Mouse (Mus musculus) ES-E14 (cell line): ENCODE results near the gene Nop16. TPM values are rescaled to one million over a fixed set of nuclear protein-coding genes. Genes with fewer than 3 reads are reported as not detected.

Experiments used
- DNase-seq: peaks from one replicate; pipeline ENCODE4 v3.0.0-alpha.2; 2013; ENCODE audit warnings: low read depth, low spot score
- H3K27ac ChIP-seq: 2 replicates; pipeline ENCODE4 v1.5.1; 2012; ENCODE audit warnings: low read depth, mild to moderate bottlenecking, low read length, moderate library complexity, mixed read lengths; ENCODE audit not compliant: poor library complexity, insufficient read depth, severe bottlenecking
- H3K36me3 ChIP-seq: 2 replicates; pipeline ENCODE4 v1.6.1; 2012; ENCODE audit warnings: mild to moderate bottlenecking, low read length, moderate library complexity, mixed read lengths; ENCODE audit not compliant: control insufficient read depth, poor library complexity, insufficient read depth, severe bottlenecking
- H3K4me1 ChIP-seq, 2 experiments: fragments of 150-350 bp in 1 of 2; sonication (generic) in 1 of 2; 2 replicates each; pipeline ENCODE4 v1.6.1; 2012; ENCODE audit warnings: low read length in 2 of 2, mild to moderate bottlenecking in 1 of 2, mixed read lengths in 1 of 2; ENCODE audit not compliant: control insufficient read depth in 2 of 2, insufficient read depth in 2 of 2, poor library complexity in 1 of 2
- H3K4me3 ChIP-seq, 2 experiments: fragments of 150-350 bp in 1 of 2; sonication (generic) in 1 of 2; 2 replicates each; pipeline ENCODE4 v1.5.1; 2012; ENCODE audit warnings: low read length in 2 of 2, low read depth in 1 of 2, mild to moderate bottlenecking in 1 of 2, mixed read lengths in 1 of 2; ENCODE audit not compliant: insufficient read depth in 1 of 2, poor library complexity in 1 of 2, severe bottlenecking in 1 of 2
- H3K9ac ChIP-seq: 2 replicates; pipeline ENCODE4 v1.6.1; 2012; ENCODE audit warnings: low read depth, mild to moderate bottlenecking, low read length, mixed read lengths; ENCODE audit not compliant: poor library complexity, insufficient read depth, severe bottlenecking
- H3K9me3 ChIP-seq: fragments of 150-350 bp; sonication (generic); 2 replicates; pipeline ENCODE4 v1.6.1; 2012; ENCODE audit warnings: low read depth, mild to moderate bottlenecking, low read length; ENCODE audit not compliant: control insufficient read depth, insufficient read depth
- CHD2 ChIP-seq: IDR thresholded peaks from 2 replicates; pipeline ENCODE4 v1.6.1; 2014; ENCODE audit warnings: mild to moderate bottlenecking, low read depth, low read length, inconsistent platforms
- HCFC1 ChIP-seq: IDR thresholded peaks from 2 replicates; pipeline ENCODE4 v1.6.1; 2012; ENCODE audit warnings: low read length, inconsistent platforms, borderline replicate concordance; ENCODE audit not compliant: insufficient read depth
- MAFK ChIP-seq: IDR thresholded peaks from 2 replicates; pipeline ENCODE4 v1.6.1; 2014; ENCODE audit warnings: mild to moderate bottlenecking, low read depth, low read length, inconsistent platforms; ENCODE audit not compliant: insufficient read depth
- ZC3H11A ChIP-seq: IDR thresholded peaks from 2 replicates; pipeline ENCODE4 v1.6.1; 2012; ENCODE audit warnings: low read depth, mild to moderate bottlenecking, inconsistent platforms, low read length, borderline replicate concordance
- ZNF384 ChIP-seq: IDR thresholded peaks from 2 replicates; pipeline ENCODE4 v1.6.1; 2012; ENCODE audit warnings: low read depth, low read length, inconsistent platforms
- in situ Hi-C, 2 experiments: fragments of 600-800 bp; cut with MboI; formaldehyde crosslinking; loops; one replicate each; pipeline ENCODE4 v1.15.1; 2025; ENCODE audit warnings: low sequenced_read_pairs in 2 of 2, inconsistent platforms in 1 of 2; ENCODE audit not compliant: unreplicated experiment in 2 of 2
- total RNA-seq: library from RNA; depleted of rRNA; stranded (reverse); fragments of 300-350 nt; gene quantifications from 2 replicates; pipeline ENCODE4 v1.2.3, GENCODE M21; 2012; rRNA removed

The Nop16 gene
- total RNA-seq, 1 experiment, result 65.5 TPM

GRCm38 (mm10) chr13:54556796-54557195 lies 33.1 kb downstream of the Nop16 start:
- Histone ChIP-seq H3K27ac (no peak overlapping the region), H3K9me3 (no peaks in the 10 kb centered on the region), H3K4me3 (no peak overlapping the region), H3K36me3 (peaks cover 60% of the 10 kb centered on the region), H3K4me1 (no peaks in the 10 kb centered on the region), H3K9ac (no peak overlapping the region)
- no peak for TF ChIP-seq ZNF384
- DNase-seq, result no peak
- in situ Hi-C loops, result no loop called here

GRCm38 (mm10) chr13:54556176-54556575 lies 33.7 kb downstream of the Nop16 start:
- H3K36me3 ChIP-seq, result peaks cover 59% of the 10 kb centered on the region
- in situ Hi-C loops, result no loop called here
- H3K9me3 ChIP-seq, result no peaks in the 10 kb centered on the region
- no peak overlapping the region for H3K9ac ChIP-seq
- no peak overlapping the region for H3K4me3 ChIP-seq
- no peak for TF ChIP-seq ZC3H11A
- no peak for TF ChIP-seq HCFC1
- TF ChIP-seq MAFK, result no peak
- no peak for TF ChIP-seq CHD2
- TF ChIP-seq ZNF384, result no peak
- no peak overlapping the region for H3K27ac ChIP-seq
- H3K4me1 ChIP-seq, result no peaks in the 10 kb centered on the region
- DNase-seq, result no peak

DNA sequence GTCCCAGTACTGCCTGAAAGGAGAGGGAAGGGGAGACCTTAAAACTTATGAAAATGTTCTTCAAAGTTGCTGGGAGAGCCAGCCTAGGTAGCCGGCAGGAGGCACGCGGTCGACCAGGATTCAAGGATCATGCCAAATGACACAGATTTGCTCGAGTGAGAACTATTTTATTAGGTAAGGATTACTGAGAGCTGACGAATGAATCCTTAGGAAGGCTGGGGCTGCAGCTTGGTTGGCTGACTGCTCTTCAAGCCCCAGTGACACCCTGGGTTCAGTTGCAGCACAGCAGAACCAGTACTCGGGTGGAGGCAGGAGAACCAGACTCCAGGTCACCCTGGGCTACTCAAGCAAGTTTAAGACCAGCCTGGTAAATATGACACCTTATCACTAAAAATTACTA lies 41.9 kb downstream of the Nop16 start:
- in situ Hi-C loops, result no loop called here
- no peak for TF ChIP-seq CHD2
- no peak for TF ChIP-seq ZC3H11A
- TF ChIP-seq MAFK, result no peak
- no peak for TF ChIP-seq HCFC1
- Histone ChIP-seq H3K4me1 (no peaks in the 10 kb centered on the region), H3K9me3 (no peaks in the 10 kb centered on the region), H3K4me3 (no peak overlapping the region), H3K36me3 (peaks cover 27% of the 10 kb centered on the region), H3K27ac (no peak overlapping the region), H3K9ac (no peak overlapping the region)
- no peak for DNase-seq

Other genes starting within 250 kb of the Nop16 start
- 0.21 and 0.67 TPM in 2 replicates for gene Cplx2, start 218.7 kb downstream of the Nop16 start, total RNA-seq
- 54.6 and 81.8 TPM in 2 replicates for gene Thoc3, start 121.2 kb downstream of the Nop16 start, total RNA-seq
- gene Simc1, start 86.3 kb downstream of the Nop16 start, total RNA-seq, result 6.9 and 10.8 TPM in 2 replicates
- gene 4833439L19Rik, start 24.7 kb downstream of the Nop16 start, total RNA-seq, result 48.0 and 52.8 TPM in 2 replicates
- gene Arl10, start 15.1 kb downstream of the Nop16 start, total RNA-seq, result 38.3 and 51.0 TPM in 2 replicates
- 108 and 156 TPM in 2 replicates for gene Higd2a, start 117 bp upstream of the Nop16 start, total RNA-seq
- gene Cltb, start 21.3 kb upstream of the Nop16 start, total RNA-seq, result 49.5 and 75.1 TPM in 2 replicates
- 76.3 and 108 TPM in 2 replicates for gene Faf2, start 31.7 kb upstream of the Nop16 start, total RNA-seq
- gene Rnf44, start 103.8 kb upstream of the Nop16 start, total RNA-seq, result 60.3 and 66.5 TPM in 2 replicates
- gene Cdhr2, start 111.4 kb upstream of the Nop16 start, total RNA-seq, result 0.31 and 0.69 TPM in 2 replicates
- gene Gprin1, start 159.8 kb upstream of the Nop16 start, total RNA-seq, result 0.37 and 0.58 TPM in 2 replicates
- gene Sncb, start 176.5 kb upstream of the Nop16 start, total RNA-seq, result 0.16 TPM in 1 of 2 replicates, not detected in the other
- 0.37 and 0.54 TPM in 2 replicates for gene Eif4e1b, start 193.9 kb upstream of the Nop16 start, total RNA-seq
- gene Tspan17, start 199.3 kb upstream of the Nop16 start, total RNA-seq, result 9.8 and 10.4 TPM in 2 replicates